Mouse (Mus musculus) hindlimb bud, embryonic 11.5 days (tissue): ENCODE measurements around the gene Fam181a.

ENCODE experiments used
- DNase-seq: peaks from one replicate; pipeline ENCODE4 v3.0.0-alpha.2; 2012; ENCODE audit warnings: low read depth, low spot score; ENCODE audit errors: extremely low spot score

Fam181a gene

DNA sequence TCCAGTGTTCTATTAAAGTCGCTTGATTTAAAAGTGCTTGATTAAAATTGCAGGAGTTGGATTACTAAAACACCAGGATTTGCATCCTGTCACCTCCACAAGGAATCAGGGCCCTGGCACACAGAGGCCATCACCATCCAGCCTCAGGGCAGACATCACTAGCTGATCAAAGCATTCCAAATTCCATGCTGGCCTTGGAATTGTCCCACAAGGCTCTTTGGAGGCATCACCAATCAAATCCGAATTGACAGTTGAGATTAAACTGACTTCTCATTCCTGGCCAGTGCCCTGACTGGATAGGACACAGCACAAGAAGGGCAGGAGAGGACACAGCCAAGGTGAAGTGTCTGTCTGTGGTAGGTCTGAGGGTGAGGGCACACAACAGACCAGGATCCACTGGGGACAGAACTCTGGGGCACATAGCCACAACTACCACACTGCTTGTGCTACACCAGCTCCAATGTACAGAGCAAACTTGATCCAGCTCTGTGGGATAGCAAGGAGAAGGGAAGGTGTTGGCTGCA is at the start of gene Fam181a:
TSS of gene Fam181a (plus strand) at position 232 of the 524 bp plus-strand sequence.
- DNase-seq, result no peak

DNA sequence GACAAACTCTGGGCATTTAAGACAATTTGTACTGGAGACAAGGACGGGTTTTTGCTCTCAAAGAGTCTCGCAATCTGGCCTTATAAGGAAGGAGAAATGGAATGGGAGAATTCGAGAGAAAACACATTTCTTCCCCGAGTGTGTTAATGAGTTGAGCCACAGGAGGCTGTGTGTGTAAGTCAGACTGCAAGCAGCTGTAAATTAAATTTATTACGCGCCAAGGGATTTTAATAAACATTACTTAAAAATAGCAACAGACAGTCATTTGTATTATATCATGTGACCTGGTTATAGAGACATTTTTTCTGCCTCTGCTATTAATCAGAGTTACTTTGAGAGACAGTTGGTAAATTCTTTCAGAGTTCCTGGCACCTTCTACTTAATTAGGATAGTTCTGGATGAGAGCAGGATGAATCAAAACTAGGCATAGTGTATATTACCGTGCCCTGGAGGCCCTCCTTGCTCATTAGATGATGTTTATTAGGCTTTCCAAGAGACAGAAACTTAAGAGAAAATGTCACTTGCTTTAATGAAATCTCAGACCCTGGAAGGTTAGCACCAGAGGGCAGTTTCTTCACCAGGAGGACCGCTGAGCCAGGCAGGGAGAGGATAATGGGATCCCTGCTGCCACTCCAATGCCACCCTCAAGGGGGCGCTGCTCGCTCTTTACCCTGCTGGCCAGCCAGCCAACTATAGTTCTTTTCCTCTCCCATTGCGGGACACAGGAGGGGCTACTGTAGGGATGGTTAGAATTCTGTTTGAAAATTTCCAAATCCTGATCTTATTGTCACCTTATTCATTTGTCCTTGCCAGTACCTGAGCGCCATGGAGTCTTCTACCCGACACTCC is 48.5 kb upstream of the Fam181a start:
- no peak for DNase-seq

DNA sequence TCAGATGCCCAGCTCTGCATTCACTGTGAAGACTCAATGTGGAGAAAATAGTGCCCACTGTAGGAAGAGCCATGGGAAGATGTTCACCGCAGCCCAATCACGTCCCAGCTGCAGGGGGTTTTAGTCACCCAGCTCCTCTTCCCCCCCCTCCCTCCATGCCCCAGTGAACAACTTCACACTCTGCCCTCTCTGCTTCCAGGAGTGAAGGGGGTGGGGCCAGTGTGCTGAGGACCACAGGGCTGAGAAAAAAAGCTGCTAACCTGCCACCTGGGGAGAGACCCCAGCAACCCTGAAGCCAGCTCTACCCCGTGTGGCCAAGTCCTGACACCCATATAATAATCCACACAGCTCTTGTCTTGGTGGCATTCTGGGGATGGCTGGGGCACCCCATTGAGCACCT is 44.2 kb upstream of the Fam181a start:
- DNase-seq, result no peak

DNA sequence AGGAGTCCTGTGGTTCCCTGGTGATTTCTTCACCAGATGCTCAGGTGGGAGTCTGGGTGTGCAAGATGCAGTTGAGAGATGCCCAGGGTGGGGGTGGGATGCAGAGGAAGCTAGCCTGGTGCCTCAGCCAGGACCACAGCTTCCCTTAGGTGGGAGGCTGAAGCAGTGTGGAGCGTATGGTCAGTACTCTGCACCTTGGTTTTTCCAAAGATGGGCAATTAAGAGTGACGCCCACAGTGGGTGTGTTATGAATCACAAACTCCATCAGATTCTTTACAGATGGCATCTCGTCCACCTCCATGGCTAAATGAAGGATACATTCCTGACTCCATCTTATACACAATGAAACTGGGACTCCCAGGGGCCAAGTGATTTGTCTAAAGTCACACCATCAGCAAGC is 38.6 kb upstream of the Fam181a start:
- DNase-seq, result no peak

DNA sequence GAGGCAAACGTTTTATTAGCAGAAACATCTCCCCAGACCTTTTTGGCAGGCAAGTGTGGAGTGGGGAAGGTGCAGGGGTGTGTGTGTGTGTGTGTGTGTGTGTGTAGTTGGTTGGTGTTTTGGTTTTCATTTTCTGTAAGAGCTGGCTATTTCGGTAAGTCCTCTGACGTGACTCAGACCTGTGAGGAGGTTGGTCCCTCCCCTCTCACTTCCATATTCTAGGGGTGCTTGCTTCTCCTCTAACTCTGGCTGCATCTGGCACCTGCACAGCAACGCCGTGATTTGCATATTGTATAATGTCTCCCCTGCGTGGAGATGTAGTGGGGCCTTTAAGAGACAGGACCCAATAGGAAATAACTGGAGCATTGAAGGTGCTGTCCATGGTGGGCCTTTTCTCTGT is 37.7 kb upstream of the Fam181a start:
- no peak for DNase-seq

DNA sequence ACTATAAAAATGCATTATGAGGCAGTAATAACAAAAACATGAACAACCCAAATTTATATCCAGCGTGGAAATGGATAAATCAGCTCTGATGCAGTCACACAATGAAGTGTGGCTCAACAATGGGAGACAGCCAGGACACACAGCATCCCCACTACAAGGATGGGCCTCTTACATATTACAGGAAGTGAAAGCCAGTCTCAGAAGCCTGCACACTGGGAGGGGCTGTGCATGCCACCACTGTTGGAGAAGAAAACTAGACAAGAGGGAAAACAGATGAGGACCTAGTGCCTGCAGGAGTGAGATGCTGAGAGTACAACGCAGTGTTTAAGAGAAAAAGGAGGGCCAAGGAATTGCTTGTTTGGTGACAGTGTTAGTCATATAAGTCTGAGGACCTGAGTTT is 37.0 kb upstream of the Fam181a start:
- DNase-seq, result no peak

DNA sequence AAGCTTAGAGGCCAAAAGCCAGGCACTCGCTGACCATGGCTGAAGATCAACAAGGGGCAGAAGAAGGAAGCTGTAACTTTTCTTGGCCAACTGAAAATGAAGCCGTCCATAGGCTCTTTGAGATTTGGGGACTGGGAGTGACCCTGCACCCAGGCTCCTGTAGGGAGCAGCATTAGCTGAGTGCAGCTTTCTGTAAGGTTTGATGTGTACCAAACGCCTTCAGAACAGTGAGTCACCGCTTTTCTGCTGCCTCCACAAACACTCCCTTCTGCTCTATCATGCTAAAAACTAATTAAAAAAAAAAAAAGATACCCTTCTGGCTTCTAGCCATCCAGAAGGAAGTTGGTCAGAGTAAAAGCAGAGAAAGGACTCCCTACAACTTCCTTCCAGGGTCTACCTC is 34.4 kb upstream of the Fam181a start:
- no peak for DNase-seq

DNA sequence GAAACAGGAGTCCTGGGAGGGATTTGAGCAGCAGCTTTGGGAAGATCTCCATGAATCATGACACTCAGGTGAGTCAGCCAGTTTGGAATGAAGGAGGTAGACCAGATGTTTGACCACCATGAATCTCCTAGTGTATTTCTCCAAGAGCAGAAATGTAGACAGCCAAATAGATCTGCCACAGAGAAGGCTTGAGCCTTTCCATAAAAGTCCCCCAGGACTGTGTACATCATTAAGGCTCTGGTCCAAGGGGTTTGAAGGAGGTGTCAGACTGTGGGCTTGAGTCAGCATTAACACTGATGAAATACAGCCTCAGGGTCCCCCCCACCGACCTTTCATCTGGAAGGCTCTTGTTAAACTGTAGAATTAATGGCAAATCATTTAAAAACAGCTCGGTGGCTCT is 29.3 kb upstream of the Fam181a start:
- DNase-seq, result no peak

DNA sequence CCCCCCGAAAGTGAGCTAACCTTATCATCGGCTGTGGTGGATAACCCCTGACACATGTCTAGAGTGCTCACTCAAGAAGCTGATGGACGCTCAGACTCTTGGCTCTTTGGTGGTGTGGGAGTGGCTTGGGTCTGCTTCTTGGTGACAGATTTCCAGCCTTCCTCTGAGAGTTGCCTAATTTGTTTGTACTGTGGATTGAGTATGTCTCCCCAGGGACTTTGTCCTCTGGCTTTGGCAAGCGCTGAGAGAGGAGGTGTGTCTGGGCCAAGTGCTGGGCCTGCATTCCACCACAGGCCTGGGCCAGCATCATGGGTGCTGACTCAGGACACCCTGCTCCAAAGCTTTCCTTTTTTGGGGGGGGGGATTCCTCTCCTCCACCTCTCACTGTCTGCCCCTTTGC is 28.9 kb upstream of the Fam181a start:
- DNase-seq, result no peak

DNA sequence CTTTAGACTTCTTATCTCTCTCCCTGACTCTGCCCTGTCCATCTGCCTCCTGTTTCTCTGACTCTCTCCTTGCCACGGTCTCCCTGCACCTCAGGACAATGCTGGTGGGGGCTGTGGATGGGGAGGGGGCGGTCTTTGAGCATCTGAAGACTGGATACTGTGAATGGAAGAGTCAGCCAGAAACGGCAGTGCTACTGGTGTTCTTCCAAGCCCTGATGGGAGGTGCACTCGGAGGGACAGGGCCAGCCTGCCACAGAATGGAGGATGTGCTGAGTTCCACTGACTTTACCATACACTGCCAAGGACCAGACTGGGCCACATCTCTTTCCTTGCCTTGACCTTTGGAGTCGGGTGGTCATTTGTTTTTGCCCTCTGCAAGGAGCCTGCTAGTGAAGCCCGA is 27.8 kb upstream of the Fam181a start:
- DNase-seq, result no peak

DNA sequence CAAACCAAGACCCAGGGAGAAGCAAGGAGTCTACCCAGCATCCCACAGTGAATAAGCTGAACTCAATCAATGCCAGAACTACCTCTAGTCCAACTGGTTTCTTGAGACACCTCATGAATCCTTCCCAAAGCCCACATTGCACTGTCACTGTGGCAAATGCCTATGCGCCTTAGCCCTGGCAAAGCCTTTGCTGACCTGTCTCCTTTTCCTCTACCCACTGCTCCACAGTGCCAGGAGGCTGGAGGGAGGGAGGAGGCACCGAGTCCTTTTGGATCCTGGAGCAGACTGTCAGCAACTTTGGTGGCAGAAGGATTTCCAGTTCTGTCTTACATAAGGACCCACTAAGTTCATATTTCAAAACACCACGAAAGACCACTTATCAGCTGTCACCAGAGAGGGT is 27.4 kb upstream of the Fam181a start:
- no peak for DNase-seq

DNA sequence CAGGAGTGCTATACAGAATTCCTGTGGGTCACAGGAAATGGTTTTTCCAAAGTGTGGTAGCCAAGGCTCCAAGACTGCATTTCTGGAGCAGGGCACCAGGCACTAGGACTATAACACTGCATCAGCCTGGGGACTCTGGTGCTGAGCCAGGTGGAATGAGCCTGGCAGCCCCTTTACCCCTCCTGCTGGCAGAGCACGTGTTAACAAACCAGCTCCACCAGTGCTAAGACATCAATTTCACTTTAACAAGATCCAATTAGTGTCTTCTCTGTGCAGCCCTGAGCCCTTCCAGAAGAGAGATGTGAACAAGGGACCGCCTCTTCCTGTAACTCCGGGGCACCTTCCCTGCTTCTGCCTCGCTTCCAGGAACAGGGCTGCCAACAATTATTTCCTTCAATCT is 23.5 kb upstream of the Fam181a start:
- DNase-seq, result no peak

DNA sequence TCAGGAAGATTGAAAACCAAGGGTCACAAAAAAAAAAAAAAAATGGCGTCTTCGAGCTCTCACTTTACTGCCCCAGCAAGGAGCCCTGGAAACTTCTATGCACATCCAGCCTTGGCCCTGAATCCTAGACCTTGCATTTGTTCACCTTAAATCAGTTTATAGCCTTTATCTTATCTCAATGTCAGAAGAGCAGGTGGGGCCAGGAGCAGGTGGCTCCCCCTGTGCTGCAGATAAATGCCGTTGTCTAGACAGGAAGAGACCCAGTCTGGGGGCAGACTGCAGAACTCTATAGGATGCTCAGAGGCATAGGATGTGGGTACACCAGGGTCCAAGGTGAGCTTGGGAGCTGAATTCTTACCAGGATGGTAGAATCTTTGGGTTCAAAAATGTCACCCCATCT is 18.4 kb upstream of the Fam181a start:
- no peak for DNase-seq

DNA sequence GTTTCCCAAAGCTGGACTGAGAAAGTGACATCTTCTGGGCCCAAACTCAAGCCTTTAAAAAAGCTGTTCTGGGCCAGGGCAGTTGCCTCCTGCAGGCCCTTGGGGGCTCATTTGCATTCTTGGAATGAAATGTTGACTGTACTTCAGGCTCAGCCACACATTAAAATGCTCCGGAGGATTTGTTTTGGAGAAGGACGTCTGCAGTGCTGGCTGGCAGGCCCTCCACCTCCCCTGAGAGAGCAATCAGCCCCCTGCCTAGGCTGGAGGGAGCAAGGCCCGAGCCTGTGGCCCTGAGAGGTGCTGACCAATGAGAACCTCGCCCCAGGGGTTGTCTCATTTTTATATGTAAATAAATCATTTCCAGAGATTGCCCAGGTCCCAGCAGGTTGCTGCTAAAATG is 14.5 kb upstream of the Fam181a start:
- no peak for DNase-seq

DNA sequence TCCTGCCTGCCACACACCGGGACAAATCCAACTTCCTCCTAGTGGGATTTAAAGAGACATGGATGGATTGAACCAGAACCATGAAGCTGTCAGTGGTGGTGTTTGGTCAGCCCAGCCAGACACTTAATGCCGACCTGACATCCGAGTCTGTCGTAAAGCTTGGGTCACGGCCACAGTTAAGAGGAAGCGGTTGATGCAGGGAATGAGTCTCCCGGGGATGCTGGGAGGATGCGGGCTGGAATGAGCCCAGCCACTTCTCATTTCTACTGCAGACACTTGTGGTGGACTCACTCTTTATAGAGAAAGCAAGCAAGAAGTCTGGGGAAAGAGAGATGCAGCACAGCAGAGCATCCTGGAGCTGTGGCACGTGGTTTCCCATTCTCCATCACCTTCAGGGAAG is 10.3 kb upstream of the Fam181a start:
- no peak for DNase-seq

DNA sequence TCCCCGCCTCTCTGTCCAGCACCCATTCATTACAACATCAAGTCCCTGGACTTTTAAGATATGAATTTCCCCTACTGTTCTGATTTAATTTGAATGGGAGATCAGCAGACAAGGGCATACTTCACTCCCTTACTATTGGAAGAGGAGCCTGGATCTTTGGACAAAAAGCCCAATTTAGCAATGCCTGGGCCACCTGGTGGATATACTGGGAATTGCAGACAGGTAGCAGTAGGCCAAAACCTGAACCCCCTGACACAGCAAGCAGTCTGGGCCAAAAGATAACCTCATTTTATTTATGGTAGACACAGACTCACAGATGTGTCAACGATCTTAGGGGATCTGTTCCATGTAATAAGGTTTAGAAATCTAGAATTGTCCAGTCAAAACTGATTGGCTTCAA is 9.1 kb upstream of the Fam181a start:
- DNase-seq, result no peak

DNA sequence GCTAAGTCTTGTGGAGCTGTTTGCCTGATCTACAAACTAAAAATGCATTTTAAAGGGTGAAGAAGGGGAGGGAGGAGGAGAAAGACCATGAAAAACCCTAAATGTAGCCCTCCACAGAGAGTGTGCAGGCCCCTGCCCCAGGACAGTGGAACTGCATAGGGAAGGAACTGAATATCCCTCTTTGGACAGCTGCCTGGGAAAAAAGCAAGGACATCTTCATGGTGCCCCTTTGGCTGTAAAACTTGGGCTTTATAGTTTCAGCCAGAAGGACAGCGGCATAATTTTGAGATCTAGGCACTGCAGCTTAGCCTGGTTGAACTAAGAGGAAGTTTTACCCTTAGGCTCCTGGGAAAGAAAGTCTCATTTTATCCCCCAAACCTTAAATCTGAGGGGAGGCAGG is 7.8 kb upstream of the Fam181a start:
- no peak for DNase-seq

DNA sequence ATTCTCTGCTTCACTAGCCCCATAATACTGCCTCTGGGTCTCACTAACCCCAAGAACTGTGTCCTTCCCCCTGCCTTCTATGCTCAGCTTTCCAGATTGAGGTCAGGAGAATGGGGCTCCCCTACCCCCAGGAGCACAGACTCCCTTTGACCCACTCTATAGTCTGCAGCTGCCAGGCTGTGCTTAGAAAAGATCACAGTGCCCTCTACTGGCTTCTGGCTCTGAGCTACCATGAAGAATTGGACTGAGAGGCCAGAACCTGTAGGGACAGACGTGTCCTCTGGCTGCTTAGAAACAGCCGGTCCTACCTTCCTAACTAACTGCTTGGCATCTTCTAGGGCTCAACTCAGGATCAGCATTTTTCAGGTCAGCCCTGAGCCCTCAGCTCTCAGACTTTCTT is 4.6 kb upstream of the Fam181a start:
- no peak for DNase-seq

DNA sequence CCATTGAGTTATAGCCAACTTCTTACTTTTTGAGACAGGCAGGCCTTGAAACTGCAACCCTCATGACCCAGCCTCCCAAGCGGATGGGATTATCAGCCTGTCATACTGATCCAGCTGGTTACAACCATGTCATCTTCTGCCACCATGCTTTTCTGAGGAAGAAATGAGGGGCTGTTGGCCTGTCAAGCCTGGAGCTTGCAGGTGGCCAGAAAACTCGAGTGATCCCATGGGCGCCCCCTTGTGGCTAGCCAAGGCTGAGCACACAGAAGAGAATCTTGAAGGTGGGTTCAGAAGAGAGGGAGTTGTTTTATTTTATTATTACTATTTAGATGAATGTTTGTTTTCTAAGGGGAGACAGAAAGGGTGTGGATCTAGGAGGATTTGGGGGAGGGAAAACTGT is 4.1 kb upstream of the Fam181a start:
- DNase-seq, result no peak

DNA sequence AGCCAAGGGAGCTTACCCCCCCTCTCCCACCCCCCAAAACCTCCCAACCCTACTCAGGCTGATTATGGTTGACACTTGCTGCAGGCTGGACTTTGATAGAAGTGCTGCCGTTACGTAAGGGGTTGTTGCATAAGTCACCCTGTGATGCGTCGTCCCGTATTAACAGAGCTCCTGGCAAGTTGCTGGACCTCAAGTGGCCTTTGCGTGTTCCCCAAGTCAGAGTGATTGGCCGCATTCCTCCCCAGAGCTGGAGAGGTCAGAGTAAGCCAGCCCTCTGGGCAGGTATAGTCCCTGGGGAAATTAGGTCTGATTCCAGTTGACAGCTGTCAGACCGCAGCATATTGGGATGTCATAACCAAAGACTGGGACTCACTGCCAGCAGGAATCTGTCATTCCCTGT is 1.1 kb downstream of the Fam181a start:
- no peak for DNase-seq

DNA sequence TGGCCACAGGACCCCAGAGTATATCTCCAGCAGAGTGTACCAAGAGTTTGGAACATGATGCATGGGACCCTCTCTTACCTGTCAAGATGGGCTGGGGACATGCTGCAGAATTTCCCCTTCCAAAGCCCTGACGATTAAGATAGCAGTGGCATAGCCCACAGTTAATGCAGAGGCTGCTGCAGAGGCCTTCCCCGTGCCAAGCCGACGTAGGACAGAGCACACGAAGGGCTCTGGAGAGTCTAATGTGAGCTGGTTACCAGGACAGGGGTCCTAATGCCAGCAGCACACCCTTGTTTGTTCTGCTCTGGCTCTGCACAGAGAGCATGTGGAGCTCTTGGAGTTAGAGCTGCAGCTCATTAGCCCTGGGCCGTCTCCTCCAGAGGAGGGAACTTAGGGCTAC is 2.5 kb downstream of the Fam181a start:
- DNase-seq, result no peak

DNA sequence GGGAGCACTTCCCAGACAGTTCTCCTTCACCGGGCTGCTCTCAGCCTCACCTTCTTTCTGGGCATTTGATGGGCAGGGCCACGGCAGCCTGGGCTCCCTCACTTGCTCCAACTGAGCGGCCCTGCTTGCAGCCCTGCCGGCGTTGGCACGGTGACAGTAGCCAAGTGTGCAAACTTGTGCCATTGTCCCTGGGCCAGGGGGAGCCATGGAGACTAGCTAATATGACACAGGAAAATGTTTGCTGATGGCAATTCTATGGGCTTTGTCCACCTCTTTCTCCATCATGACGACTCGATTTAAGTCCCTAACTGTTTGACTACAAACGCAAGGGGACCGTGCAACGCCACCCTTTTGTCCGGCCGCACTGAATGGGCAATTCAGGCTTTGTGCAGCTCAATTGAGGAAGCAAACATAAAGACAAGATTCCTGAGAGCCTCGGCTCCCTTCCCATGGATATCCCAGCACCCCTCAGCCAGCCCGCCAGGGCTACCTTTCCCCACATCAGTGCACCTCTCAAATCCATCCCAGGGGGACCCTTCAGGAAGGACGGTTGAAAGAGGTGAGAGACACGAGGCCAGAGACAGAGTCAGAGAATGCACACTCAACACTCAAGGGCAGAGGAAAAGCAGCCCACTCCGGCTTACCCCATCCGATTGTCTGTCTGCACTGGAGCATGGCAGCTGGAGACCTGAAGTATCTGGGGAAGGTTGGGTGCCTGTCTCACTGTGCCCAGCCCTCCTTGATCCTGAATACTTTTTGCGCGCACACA is 3.3 kb downstream of the Fam181a start:
- DNase-seq, result no peak
